Mouse (Mus musculus) intestine, embryonic 14.5 days (tissue): ENCODE data around the gene Gemin8. TPM values are rescaled to one million over a fixed set of nuclear protein-coding genes. Genes with fewer than 3 reads are reported as not detected.
A peak's percentile ranks its signal among the peaks of the same experiment; 100 is the strongest.

Source experiments
- ATAC-seq: fragments of 200-750 bp; cut with Nextera tagmentation; replicated peaks from 2 replicates; pipeline ENCODE4 v1.8.0; 2017; ENCODE audit warnings: low read depth, moderate number of reproducible peaks, moderate TSS enrichment, moderate library complexity; ENCODE audit not compliant: low FRiP score, low TSS enrichment
- DNase-seq: peaks from one replicate; pipeline ENCODE4 v3.0.0-alpha.2; 2018; ENCODE audit warnings: low spot score
- H3K27ac ChIP-seq: fragments of 300-500 bp; sonication (generic); 2 replicates; pipeline ENCODE4 v1.5.1; 2014; ENCODE audit warnings: low read depth, mild to moderate bottlenecking, control low read depth
- H3K27me3 ChIP-seq: fragments of 300-500 bp; sonication (generic); replicated peaks from 2 replicates; pipeline ENCODE4 v1.6.1; 2014; ENCODE audit warnings: low read length, control low read depth; ENCODE audit not compliant: control insufficient read depth, insufficient read depth
- H3K36me3 ChIP-seq: fragments of 300-500 bp; sonication (generic); 2 replicates; pipeline ENCODE4 v1.6.1; 2014; ENCODE audit warnings: low read length, control low read depth; ENCODE audit not compliant: control insufficient read depth, insufficient read depth
- H3K4me1 ChIP-seq: fragments of 300-500 bp; sonication (generic); replicated peaks from 2 replicates; pipeline ENCODE4 v1.6.1; 2014; ENCODE audit warnings: low read length, control low read depth, mixed read lengths; ENCODE audit not compliant: control insufficient read depth, insufficient read depth
- H3K4me2 ChIP-seq: fragments of 300-500 bp; sonication (generic); 2 replicates; pipeline ENCODE4 v1.6.1; 2014; ENCODE audit warnings: low read length
- H3K4me3 ChIP-seq: fragments of 300-500 bp; sonication (generic); 2 replicates; pipeline ENCODE4 v1.5.1; 2014; ENCODE audit warnings: low read depth, low read length, control low read depth, mixed read lengths
- H3K9ac ChIP-seq: fragments of 300-500 bp; sonication (generic); 2 replicates; pipeline ENCODE4 v1.6.1; 2014; ENCODE audit warnings: mild to moderate bottlenecking, low read length
- H3K9me3 ChIP-seq: fragments of 300-500 bp; sonication (generic); 2 replicates; pipeline ENCODE4 v1.6.1; 2016; ENCODE audit warnings: low read length, control low read depth; ENCODE audit not compliant: control insufficient read depth
- WGBS: fragments of 180-500 bp; shearing (Covaris S2); extraction: QIAGEN DNeasy Blood & Tissue Kit; methylation state at CpG from one replicate; pipeline ENCODE4 v1.1.7; 2014; 5-methylcytosine and 5-hydroxymethylcytosine counted together
- polyA plus RNA-seq: library from polyadenylated mRNA; unstranded; fragments of >200 nt; fragmentation: Nextera tagmentation; extraction: Ambion mirVana; gene quantifications from 2 replicates; pipeline ENCODE4 v1.2.1, GENCODE M21; 2014

Gene Gemin8
- polyA plus RNA-seq, 1 experiment from 2014 or later, result 14.2 TPM

GRCm38 (mm10) chrX:166173796-166174195 is 3.5 kb downstream of the Gemin8 start:
- ATAC-seq (no peak), DNase-seq (no peak)
- WGBS, result 69% methylated on average over 7 of the region's 7 CpGs
- H3K4me3 ChIP-seq, result no peak overlapping the region
- no peak overlapping the region for H3K4me2 ChIP-seq
- no peaks in the 10 kb centered on the region for H3K27me3 ChIP-seq
- H3K9ac ChIP-seq, result no peak overlapping the region
- peaks cover 9% of the 10 kb centered on the region; the same call in 1 of the 2 replicates for H3K4me1 ChIP-seq
- H3K9me3 ChIP-seq, result no peaks in the 10 kb centered on the region
- no peak overlapping the region for H3K27ac ChIP-seq
- H3K36me3 ChIP-seq, result no peaks in the 10 kb centered on the region

DNA sequence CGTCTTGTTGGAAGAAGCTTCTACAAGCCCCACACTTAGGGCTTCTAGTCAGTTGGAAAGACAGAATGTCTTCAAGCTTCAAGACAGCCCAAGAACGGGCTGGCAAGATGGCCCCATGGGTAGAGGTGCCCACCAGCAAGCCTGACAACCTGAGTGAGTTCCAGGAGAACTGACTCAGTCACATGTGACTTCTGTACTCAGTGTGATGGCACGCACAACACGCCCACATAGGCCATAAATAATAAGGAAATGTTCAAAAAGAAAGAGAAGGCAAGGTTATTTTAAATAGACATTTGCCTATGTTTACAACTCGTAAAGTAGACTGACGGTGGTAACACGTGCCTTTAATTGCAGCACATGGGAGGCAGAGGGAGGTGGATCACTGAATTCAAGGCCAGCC is 7.7 kb downstream of the Gemin8 start:
- Histone ChIP-seq H3K9me3 (no peaks in the 10 kb centered on the region), H3K4me1 (no peaks in the 10 kb centered on the region; the same call in 1 of the 2 replicates), H3K27me3 (no peaks in the 10 kb centered on the region), H3K4me2 (no peak overlapping the region), H3K27ac (no peak overlapping the region), H3K9ac (no peak overlapping the region), H3K36me3 (no peaks in the 10 kb centered on the region), H3K4me3 (no peak overlapping the region)
- WGBS, result 75% methylated on average over 7 of the region's 7 CpGs
- no peak for DNase-seq
- ATAC-seq, result no peak

GRCm38 (mm10) chrX:166183094-166183493 is 12.8 kb downstream of the Gemin8 start:
- H3K4me1 ChIP-seq, result no peaks in the 10 kb centered on the region; the same call in 1 of the 2 replicates
- H3K36me3 ChIP-seq, result no peaks in the 10 kb centered on the region
- no peak overlapping the region for H3K27ac ChIP-seq
- no peak for ATAC-seq
- H3K4me3 ChIP-seq, result no peak overlapping the region
- no peak for DNase-seq
- H3K9ac ChIP-seq, result no peak overlapping the region
- H3K27me3 ChIP-seq, result no peaks in the 10 kb centered on the region
- no peak overlapping the region for H3K4me2 ChIP-seq
- no peaks in the 10 kb centered on the region for H3K9me3 ChIP-seq
- 93% methylated on average over 3 of the region's 3 CpGs for WGBS

DNA sequence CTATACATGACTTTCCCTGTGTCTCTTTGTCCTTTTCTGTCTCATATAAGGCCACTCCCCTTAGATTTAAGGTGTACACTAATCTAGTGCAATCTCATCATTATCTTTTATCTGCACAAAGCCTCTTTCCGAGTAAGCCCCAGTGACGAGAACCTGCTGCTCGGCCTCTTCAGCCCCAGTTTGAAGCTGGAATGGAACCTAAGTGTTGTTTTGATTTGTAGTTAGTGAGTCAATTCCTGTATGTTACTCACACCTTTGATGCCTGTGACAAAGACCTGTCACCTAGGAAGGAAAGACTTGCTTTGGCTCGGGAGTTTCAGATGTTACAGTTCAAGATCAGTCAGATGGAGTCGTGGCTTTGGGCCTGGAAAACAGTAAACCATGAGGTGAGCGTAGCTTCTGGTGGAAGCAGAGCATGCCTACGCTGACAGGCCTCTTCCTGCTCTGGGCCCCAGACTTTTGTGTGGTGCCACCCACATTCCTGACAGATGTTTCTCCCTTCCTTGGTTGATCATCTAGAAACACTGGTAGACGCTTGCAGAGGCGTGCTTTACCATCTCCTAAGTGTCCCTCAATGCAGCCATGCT is 15.2 kb downstream of the Gemin8 start:
- Histone ChIP-seq H3K4me2 (no peak overlapping the region), H3K4me1 (no peaks in the 10 kb centered on the region; the same call in 1 of the 2 replicates), H3K36me3 (no peaks in the 10 kb centered on the region), H3K4me3 (no peak overlapping the region), H3K9ac (no peak overlapping the region), H3K27ac (no peak overlapping the region), H3K27me3 (no peaks in the 10 kb centered on the region), H3K9me3 (no peaks in the 10 kb centered on the region)
- DNase-seq (no peak), ATAC-seq (no peak)
- 81% methylated on average over 9 of the region's 9 CpGs for WGBS

DNA sequence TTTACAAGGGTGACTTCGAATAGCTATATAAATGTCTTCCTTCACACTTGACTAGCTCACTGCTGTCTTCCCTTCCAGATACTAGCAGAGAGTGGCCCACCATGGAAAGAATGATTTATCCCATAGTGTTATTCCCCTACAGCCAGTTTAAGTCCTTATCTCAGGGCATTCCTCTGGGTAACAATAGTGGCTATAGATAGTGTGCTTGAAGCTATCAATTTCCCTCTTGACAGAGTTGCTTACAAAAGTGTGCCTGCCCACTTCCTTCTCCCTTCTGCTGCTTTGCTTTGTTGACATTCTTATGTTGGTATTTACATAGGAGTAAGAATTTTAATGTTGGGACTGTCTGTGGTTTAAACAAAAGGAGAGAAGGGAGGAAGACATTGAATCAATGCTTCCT is 17.5 kb downstream of the Gemin8 start:
- 26% methylated on average over 1 of the region's 1 CpGs for WGBS
- DNase-seq (no peak), ATAC-seq (no peak)

DNA sequence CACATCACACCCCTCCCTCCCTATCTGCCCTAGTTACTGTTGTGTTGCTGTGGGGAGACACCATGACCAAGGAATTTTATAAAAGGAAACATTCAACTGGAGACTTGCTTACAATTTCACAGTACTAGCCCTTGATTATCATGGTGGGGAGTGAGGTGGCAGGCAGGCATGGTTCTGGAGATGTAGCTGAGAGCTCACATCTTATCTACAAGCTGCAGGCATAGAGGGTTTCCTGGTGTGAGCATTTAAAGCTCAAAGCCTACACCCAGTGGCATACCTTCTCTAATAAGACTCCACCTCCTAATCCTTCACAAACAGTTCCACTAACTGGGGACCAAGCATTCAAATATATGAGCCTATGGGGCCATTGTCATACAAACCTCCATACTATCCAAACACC is 26.1 kb downstream of the Gemin8 start:
- no peak overlapping the region for H3K4me2 ChIP-seq
- no peak for ATAC-seq
- H3K27ac ChIP-seq, result no peak overlapping the region
- H3K27me3 ChIP-seq, result no peaks in the 10 kb centered on the region
- no peaks in the 10 kb centered on the region for H3K9me3 ChIP-seq
- H3K36me3 ChIP-seq, result no peaks in the 10 kb centered on the region
- no peaks in the 10 kb centered on the region for H3K4me1 ChIP-seq
- no peak overlapping the region for H3K4me3 ChIP-seq
- H3K9ac ChIP-seq, result no peak overlapping the region
- no peak for DNase-seq

More for the DNA sequence above, 17.5 kb downstream of the Gemin8 start:
- H3K9me3 ChIP-seq, result no peaks in the 10 kb centered on the region
- H3K9ac ChIP-seq, result no peak overlapping the region
- H3K36me3 ChIP-seq, result no peaks in the 10 kb centered on the region
- H3K4me3 ChIP-seq, result no peak overlapping the region
- no peak overlapping the region for H3K4me2 ChIP-seq
- no peaks in the 10 kb centered on the region for H3K27me3 ChIP-seq
- H3K27ac ChIP-seq, result no peak overlapping the region
- no peaks in the 10 kb centered on the region; the same call in 1 of the 2 replicates for H3K4me1 ChIP-seq

- no peak overlapping the region for H3K27ac ChIP-seq
- H3K9me3 ChIP-seq, result no peaks in the 10 kb centered on the region
- H3K27me3 ChIP-seq, result no peaks in the 10 kb centered on the region
- H3K4me2 ChIP-seq, result no peak overlapping the region
- DNase-seq (no peak), ATAC-seq (0 out of 2 replicates have a peak, but pooled peaks have one; percentile 36)
- WGBS, result 70% methylated on average over 2 of the region's 2 CpGs
- H3K9ac ChIP-seq, result no peak overlapping the region
- H3K36me3 ChIP-seq, result no peaks in the 10 kb centered on the region
- H3K4me3 ChIP-seq, result no peak overlapping the region
- no peaks in the 10 kb centered on the region for H3K4me1 ChIP-seq
Measured at GRCm38 (mm10) chrX:166198266-166198665, 28.0 kb downstream of the Gemin8 start.

DNA sequence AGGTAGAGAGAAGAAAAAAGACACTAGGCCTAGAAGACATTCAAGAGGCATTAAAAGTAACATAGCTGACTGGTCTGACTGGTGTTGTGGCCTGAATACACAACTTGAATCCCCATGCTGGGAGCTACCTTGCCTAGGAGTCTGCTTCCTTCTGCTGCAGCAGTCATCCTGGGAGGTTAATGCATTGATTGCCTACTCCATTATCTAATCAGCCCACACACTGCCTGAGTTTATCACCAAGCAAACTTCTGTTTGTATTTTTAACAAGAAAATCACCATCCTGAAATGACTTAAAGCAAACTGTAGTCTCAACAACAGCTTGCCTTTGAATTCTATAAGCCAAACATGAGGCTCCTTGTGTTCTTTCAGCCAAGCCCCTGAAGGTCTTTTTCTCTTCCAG is 29.6 kb downstream of the Gemin8 start:
- H3K4me1 ChIP-seq, result no peaks in the 10 kb centered on the region
- H3K9ac ChIP-seq, result no peak overlapping the region
- H3K27me3 ChIP-seq, result 0 out of 2 replicates have a peak, but pooled peaks cover 2% of the 10 kb centered on the region
- no peak overlapping the region for H3K27ac ChIP-seq
- no peak overlapping the region for H3K4me3 ChIP-seq
- no peak for DNase-seq
- no peaks in the 10 kb centered on the region for H3K36me3 ChIP-seq
- H3K9me3 ChIP-seq, result no peaks in the 10 kb centered on the region
- H3K4me2 ChIP-seq, result no peak overlapping the region
- no peak for ATAC-seq

DNA sequence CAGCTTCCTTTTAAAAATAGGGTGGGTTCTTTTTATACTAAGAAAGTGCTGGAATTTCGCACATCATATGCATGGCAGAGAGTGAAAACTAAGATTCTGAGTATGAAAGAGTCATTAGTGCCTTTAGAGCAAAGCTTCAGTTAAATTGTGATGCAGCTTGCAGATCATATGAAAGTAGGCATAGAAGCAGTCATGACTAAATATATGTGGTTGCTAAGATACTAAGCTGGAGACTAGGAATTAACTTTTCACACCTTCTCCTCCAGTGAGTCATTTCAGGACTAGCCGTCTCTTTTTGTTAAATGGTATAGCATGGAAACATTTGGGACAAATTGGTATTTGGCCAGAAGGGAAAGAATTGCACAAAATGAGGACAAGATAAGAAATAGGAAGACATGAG is 44.3 kb downstream of the Gemin8 start:
- no peak overlapping the region for H3K9ac ChIP-seq
- 76% methylated on average over 2 of the region's 2 CpGs for WGBS
- ATAC-seq (no peak), DNase-seq (no peak)
- H3K27me3 ChIP-seq, result 0 out of 2 replicates have a peak, but pooled peaks cover 3% of the 10 kb centered on the region
- H3K36me3 ChIP-seq, result no peaks in the 10 kb centered on the region
- H3K4me3 ChIP-seq, result no peak overlapping the region
- H3K9me3 ChIP-seq, result no peaks in the 10 kb centered on the region
- no peak overlapping the region for H3K27ac ChIP-seq
- H3K4me2 ChIP-seq, result no peak overlapping the region
- H3K4me1 ChIP-seq, result no peaks in the 10 kb centered on the region
